Comparison of ENCODE assay signal across 8 mouse cellular contexts in the genomic region with DNA sequence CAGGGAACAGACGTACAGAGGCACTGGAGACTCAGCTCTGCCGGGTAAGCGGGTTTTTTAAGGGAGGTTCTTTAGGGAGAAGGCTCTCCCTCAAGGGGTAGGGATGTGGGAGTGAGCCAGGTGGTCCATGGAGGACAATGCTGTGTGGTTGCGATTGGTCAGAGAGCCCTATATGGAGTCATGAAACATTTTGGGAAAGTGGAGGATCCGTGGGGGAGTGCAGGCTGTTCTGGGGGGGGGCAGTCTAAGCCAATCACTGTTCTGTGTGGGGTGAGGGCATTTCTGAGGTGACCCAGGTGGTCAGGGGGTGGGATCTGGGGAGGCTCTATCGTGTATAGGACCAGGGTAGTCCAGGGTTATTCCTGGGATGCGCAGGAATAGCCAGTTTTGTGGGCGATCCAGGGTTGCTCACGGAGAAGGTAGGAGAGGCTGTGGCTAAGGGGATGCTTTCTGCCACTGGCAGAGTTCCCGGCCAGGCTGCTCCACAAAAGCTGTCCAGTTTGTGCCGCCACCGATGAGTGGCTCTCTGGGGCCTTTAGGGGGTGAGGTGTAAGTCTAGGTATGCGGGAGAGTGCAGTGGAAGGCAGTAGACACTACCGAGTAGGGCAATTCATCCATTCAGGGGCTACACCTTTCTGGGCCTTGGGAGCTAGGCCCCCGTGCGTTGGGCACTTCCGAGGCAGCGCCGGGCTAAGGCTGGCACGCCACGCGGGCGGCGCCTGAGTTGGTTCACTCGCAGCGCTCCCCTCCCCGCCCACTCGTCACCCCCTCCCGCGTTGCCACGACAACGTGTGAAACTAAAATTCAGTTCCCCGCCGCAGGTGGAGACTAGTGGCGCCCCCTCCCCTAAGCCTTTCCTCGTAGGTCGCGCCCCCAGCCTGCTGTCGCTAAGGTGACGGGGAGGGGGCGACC. TPM values are rescaled to one million over a fixed set of nuclear protein-coding genes. Genes with fewer than 3 reads are reported as not detected.
A peak's percentile ranks its signal among the peaks of the same experiment; 100 is the strongest.
DNase-seq lines count a peak whose midpoint lies in the region; ATAC-seq lines count a peak whose summit lies in the region.

No protein-coding gene starts in this region.

- peaks cover 13% of the 10 kb centered on the region for H3K4me1 ChIP-seq in intestine, embryonic 15.5 days (replicated peaks)
- H3K4me1 ChIP-seq in limb, embryonic 11.5 days (ENCODE audit: control insufficient read depth, insufficient read depth, low read length), result peaks cover 10% of the 10 kb centered on the region
- H3K4me1 ChIP-seq in midbrain, embryonic 10.5 days, result peaks cover 48% of the 10 kb centered on the region
- H3K4me1 ChIP-seq in stomach, embryonic 15.5 days, result peaks cover 10% of the 10 kb centered on the region; the same call in 1 of the 2 replicates

- peak overlapping the region; percentile 80 for H3K4me3 ChIP-seq in intestine, embryonic 15.5 days (replicated peaks)
- H3K4me3 ChIP-seq in limb, embryonic 11.5 days (ENCODE audit: low read depth, low read length), result peak overlapping the region; percentile 75
- peak overlapping the region; percentile 83 for H3K4me3 ChIP-seq in midbrain, embryonic 10.5 days
- peak overlapping the region; percentile 74 for H3K4me3 ChIP-seq in stomach, embryonic 15.5 days (replicated peaks)

- no peak for ATAC-seq in intestine, embryonic 15.5 days
- no peak for ATAC-seq in limb, embryonic 11.5 days (ENCODE audit: insufficient number of reproducible peaks, low FRiP score, low TSS enrichment, low read depth)
- ATAC-seq in stomach, embryonic 15.5 days (ENCODE audit: insufficient read depth, low FRiP score, low read depth), result no peak

- H3K27ac ChIP-seq in intestine, embryonic 15.5 days, result no peak overlapping the region
- H3K27ac ChIP-seq in limb, embryonic 11.5 days (replicated peaks; ENCODE audit: low read depth, low read length), result no peak overlapping the region
- peak overlapping the region; percentile 92 for H3K27ac ChIP-seq in midbrain, embryonic 10.5 days (replicated peaks)
- peak overlapping the region; percentile 5; the same call in 1 of the 2 replicates for H3K27ac ChIP-seq in stomach, embryonic 15.5 days

- H3K27me3 ChIP-seq in intestine, embryonic 15.5 days (replicated peaks), result peaks cover 15% of the 10 kb centered on the region
- H3K27me3 ChIP-seq in limb, embryonic 11.5 days (ENCODE audit: control insufficient read depth, insufficient read depth, low read length), result peaks cover 18% of the 10 kb centered on the region
- peaks cover 57% of the 10 kb centered on the region for H3K27me3 ChIP-seq in midbrain, embryonic 10.5 days (ENCODE audit: low read depth, poor library complexity, severe bottlenecking)
- H3K27me3 ChIP-seq in stomach, embryonic 15.5 days (replicated peaks), result peaks cover 14% of the 10 kb centered on the region; the same call in 1 of the 2 replicates

- H3K9ac ChIP-seq in intestine, embryonic 15.5 days, result peak overlapping the region; percentile 63
- peak overlapping the region; percentile 85; the same call in 1 of the 2 replicates for H3K9ac ChIP-seq in limb, embryonic 11.5 days (ENCODE audit: low read length)
- H3K9ac ChIP-seq in stomach, embryonic 15.5 days, result peak overlapping the region; percentile 34; the same call in 1 of the 2 replicates

- peak; percentile 77 for DNase-seq in R1 (ENCODE audit: low read depth, low spot score)
- DNase-seq in cerebellum, adult 11-12 months, result peak; percentile 70
- DNase-seq in frontal cortex, adult 2 months (ENCODE audit: extremely low spot score in 1 of 2, low spot score in 1 of 2), result peak; percentile 66 to 88
- DNase-seq in limb, embryonic 11.5 days (ENCODE audit: low spot score), result no peak
- DNase-seq in midbrain, embryonic 10.5 days (ENCODE audit: low spot score), result peak; percentile 50
- no peak for DNase-seq in spleen, postnatal 4 days (ENCODE audit: low spot score in 2 of 2)

- H3K9me3 ChIP-seq in intestine, embryonic 15.5 days, result no peaks in the 10 kb centered on the region
- no peaks in the 10 kb centered on the region for H3K9me3 ChIP-seq in limb, embryonic 11.5 days (ENCODE audit: control insufficient read depth, low read length)
- H3K9me3 ChIP-seq in midbrain, embryonic 10.5 days (replicated peaks), result no peaks in the 10 kb centered on the region
- H3K9me3 ChIP-seq in stomach, embryonic 15.5 days, result no peaks in the 10 kb centered on the region

- H3K36me3 ChIP-seq in intestine, embryonic 15.5 days, result no peaks in the 10 kb centered on the region
- no peaks in the 10 kb centered on the region for H3K36me3 ChIP-seq in limb, embryonic 11.5 days (ENCODE audit: control insufficient read depth, insufficient read depth, low read length)
- H3K36me3 ChIP-seq in midbrain, embryonic 10.5 days, result peaks cover 5% of the 10 kb centered on the region
- no peaks in the 10 kb centered on the region for H3K36me3 ChIP-seq in stomach, embryonic 15.5 days

- 3% methylated on average over 39 of the region's 41 CpGs for WGBS in intestine, embryonic 15.5 days
- WGBS in limb, embryonic 11.5 days, result 2% methylated on average over 41 of the region's 41 CpGs
- 2% methylated on average over 41 of the region's 41 CpGs for WGBS in midbrain, embryonic 10.5 days
- WGBS in stomach, embryonic 15.5 days, result 5% methylated on average over 40 of the region's 41 CpGs

- H3K4me2 ChIP-seq in intestine, embryonic 15.5 days (replicated peaks), result peak overlapping the region; percentile 96
- peak overlapping the region; percentile 73 for H3K4me2 ChIP-seq in limb, embryonic 11.5 days (ENCODE audit: low read depth, severe bottlenecking)
- peak overlapping the region; percentile 93 for H3K4me2 ChIP-seq in stomach, embryonic 15.5 days

RNA-seq across cellular contexts. Expression of gene Shank3, which starts 1.1 kb away (rescaled TPM):
- 76.4 and 84.0 TPM in 2 replicates for polyA plus RNA-seq in frontal cortex, adult 2 months (2012; rRNA removed)
- polyA plus RNA-seq in intestine, embryonic 15.5 days (2015; fragmentation: Nextera tagmentation; extraction: Ambion mirVana), result 1.2 and 1.3 TPM in 2 replicates
- 1.9 and 2.5 TPM in 2 replicates for polyA plus RNA-seq in limb, embryonic 11.5 days (2014; fragmentation: Nextera tagmentation; extraction: Ambion mirVana)
- 2.1 and 2.6 TPM in 2 replicates for polyA plus RNA-seq in midbrain, embryonic 10.5 days (2016; fragmentation: Nextera tagmentation; extraction: Ambion mirVana)
- 1.7 and 1.9 TPM in 2 replicates for polyA plus RNA-seq in stomach, embryonic 15.5 days (2015; fragmentation: Nextera tagmentation; extraction: Ambion mirVana)

RNA-seq across cellular contexts. Expression of gene Arsa, which starts 21.1 kb away (rescaled TPM):
- 29.6 and 34.9 TPM in 2 replicates for polyA plus RNA-seq in frontal cortex, adult 2 months (2012; rRNA removed)
- 22.5 and 26.0 TPM in 2 replicates for polyA plus RNA-seq in intestine, embryonic 15.5 days (2015; fragmentation: Nextera tagmentation; extraction: Ambion mirVana)
- polyA plus RNA-seq in limb, embryonic 11.5 days (2014; fragmentation: Nextera tagmentation; extraction: Ambion mirVana), result 7.6 and 8.4 TPM in 2 replicates
- polyA plus RNA-seq in midbrain, embryonic 10.5 days (2016; fragmentation: Nextera tagmentation; extraction: Ambion mirVana), result 13.5 and 14.0 TPM in 2 replicates
- polyA plus RNA-seq in stomach, embryonic 15.5 days (2015; fragmentation: Nextera tagmentation; extraction: Ambion mirVana), result 18.8 TPM in 2 replicates

RNA-seq across cellular contexts. Expression of gene Mapk8ip2, which starts 44.6 kb away (rescaled TPM):
- 123 and 134 TPM in 2 replicates for polyA plus RNA-seq in frontal cortex, adult 2 months (2012; rRNA removed)
- 4.1 and 4.5 TPM in 2 replicates for polyA plus RNA-seq in intestine, embryonic 15.5 days (2015; fragmentation: Nextera tagmentation; extraction: Ambion mirVana)
- polyA plus RNA-seq in limb, embryonic 11.5 days (2014; fragmentation: Nextera tagmentation; extraction: Ambion mirVana), result 1.3 and 1.5 TPM in 2 replicates
- 26.4 and 38.3 TPM in 2 replicates for polyA plus RNA-seq in midbrain, embryonic 10.5 days (2016; fragmentation: Nextera tagmentation; extraction: Ambion mirVana)
- polyA plus RNA-seq in stomach, embryonic 15.5 days (2015; fragmentation: Nextera tagmentation; extraction: Ambion mirVana), result 3.7 and 3.8 TPM in 2 replicates

Comparison
In these comparisons a context has a peak if more than half of its experiments do, and no peak if none do; other contexts are left out.
1. DNase-seq: peak in R1 (single experiment), cerebellum, adult 11-12 months (single experiment), frontal cortex, adult 2 months (2 of 2) and midbrain, embryonic 10.5 days (single experiment); none in limb, embryonic 11.5 days (single experiment) and spleen, postnatal 4 days (0 of 2).
2. H3K27ac ChIP-seq: peak in midbrain, embryonic 10.5 days (single experiment) and stomach, embryonic 15.5 days (single experiment); none in intestine, embryonic 15.5 days (single experiment) and limb, embryonic 11.5 days (single experiment).
3. H3K9ac ChIP-seq: peak in every context shown above with its lines; median percentile 85 in limb, embryonic 11.5 days; 63 in intestine, embryonic 15.5 days; 34 in stomach, embryonic 15.5 days.
4. RNA of gene Shank3, which starts 1.1 kb away (polyA plus RNA-seq): 76.4 to 84.0 TPM in frontal cortex, adult 2 months; 2.1 to 2.6 TPM in midbrain, embryonic 10.5 days, 1.7 to 1.9 TPM in stomach, embryonic 15.5 days, 1.9 to 2.5 TPM in limb, embryonic 11.5 days and 1.2 to 1.3 TPM in intestine, embryonic 15.5 days; every median in the first group is over 10 times any median in the second.
5. Peak in every context shown above with its lines, with median percentiles within 50 percentile points of each other: H3K4me2 ChIP-seq and H3K4me3 ChIP-seq.